Mouse (Mus musculus) fat pad, adult 2 months (tissue): ENCODE measurements around the gene Tmem150b.
A peak's percentile ranks its signal among the peaks of the same experiment; 100 is the strongest.

ENCODE experiments used
- DNase-seq: peaks from one replicate; pipeline ENCODE4 v3.0.0-alpha.2; 2011; ENCODE audit warnings: low read depth, low spot score; ENCODE audit errors: extremely low read depth

The Tmem150b gene

DNA sequence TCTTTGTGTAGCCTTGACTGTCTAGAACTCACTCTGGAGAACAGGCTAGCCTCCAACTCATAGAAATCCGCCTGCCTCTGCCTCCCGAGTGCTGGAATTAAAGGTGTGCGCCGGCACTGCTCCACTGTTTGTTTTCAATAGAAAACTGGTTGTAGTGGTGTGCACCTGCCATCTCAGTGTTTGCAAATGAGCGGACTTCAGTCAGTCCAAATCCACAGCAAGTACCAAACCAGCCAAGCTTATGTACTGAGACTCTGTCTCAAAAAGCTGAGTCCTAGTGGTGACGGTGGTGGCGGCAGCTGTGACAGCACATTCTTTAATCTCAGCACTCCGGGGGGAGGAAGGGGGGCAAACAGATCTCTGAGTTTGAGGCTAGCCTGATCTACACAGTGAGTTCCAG is 56.5 kb downstream of the Tmem150b start:
- no peak for DNase-seq

DNA sequence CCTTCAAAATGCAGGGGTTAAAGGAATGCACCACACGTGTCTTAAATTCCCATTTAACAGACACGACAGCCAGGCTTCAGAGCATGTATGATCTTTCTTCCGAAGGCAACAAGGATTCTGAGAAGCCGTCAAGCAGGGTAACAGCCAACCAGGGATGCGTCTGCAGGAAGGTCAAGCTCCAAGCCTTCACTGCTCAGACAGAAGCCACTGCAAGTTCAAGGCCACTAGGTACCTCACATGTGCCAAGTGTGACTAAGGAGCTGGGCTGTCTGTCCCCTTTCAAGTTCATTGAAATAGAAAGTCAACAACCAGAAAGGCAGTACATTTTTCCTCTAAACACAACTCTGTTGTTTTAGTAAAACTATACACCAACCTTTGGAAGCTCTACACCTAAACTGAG is 58.2 kb downstream of the Tmem150b start:
- DNase-seq = no peak

DNA sequence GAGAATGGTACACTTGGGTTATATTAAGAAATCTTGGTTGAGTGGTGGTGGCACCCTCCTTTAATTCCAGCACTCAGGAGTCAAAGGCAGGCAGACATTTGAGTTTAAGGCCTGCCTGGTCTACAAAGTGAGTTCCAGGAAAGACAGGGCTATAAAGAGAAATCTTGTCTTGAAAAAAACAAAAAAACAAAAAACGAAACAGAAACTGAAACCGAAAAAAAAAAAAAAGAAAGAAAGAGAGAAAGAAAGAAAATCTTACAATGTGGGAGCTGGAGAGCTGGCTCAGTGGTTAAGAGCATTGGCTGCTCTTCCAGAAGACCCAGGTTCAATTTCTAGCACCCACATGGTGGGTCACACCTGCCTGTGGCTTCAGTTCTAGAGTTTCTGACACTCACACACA is 61.3 kb downstream of the Tmem150b start:
- no peak for DNase-seq

DNA sequence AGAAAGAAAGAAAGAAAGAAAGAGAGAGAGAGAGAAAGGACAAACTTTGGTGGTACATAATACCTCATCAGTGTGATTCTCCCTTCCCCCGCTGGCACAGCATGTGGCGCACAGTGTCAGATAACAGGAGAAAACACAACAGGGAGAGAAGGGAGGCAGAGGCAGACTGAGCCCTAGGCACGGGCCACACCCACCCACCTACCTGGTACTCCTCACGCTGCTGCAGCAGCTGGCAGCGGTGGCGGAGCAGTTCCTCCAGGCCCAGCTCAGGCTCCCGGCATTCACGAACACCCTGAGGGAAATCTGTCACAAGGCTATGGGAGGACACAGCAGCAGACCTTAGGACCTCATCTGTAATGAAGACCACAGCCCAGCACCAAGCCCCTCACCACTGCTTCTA is 61.9 kb downstream of the Tmem150b start:
- no peak for DNase-seq

DNA sequence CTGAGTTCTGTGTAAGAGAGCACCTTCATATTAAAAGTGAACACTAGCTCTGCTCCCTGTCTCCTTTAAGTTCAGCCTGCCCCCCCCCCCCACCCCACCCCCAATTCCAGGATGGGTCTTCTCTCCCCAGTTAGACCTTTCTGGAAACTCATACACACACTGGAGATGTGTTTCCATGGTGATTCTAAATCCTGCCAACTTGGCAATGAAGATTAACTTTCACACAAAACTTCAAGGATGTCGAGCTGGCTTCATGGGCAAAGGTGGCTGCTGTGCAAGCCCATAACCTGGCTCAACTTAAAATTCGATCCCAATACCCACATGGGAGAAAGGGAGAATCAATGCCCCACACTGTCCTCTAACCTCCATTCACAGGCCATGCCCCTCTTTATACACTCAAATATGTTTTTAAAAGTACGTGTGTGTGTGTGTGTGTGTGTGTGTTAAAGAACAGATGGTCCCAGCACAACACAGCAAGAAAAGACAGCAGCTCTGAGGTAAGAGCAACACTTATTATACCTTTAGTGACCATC is 65.1 kb downstream of the Tmem150b start:
- no peak for DNase-seq

DNA sequence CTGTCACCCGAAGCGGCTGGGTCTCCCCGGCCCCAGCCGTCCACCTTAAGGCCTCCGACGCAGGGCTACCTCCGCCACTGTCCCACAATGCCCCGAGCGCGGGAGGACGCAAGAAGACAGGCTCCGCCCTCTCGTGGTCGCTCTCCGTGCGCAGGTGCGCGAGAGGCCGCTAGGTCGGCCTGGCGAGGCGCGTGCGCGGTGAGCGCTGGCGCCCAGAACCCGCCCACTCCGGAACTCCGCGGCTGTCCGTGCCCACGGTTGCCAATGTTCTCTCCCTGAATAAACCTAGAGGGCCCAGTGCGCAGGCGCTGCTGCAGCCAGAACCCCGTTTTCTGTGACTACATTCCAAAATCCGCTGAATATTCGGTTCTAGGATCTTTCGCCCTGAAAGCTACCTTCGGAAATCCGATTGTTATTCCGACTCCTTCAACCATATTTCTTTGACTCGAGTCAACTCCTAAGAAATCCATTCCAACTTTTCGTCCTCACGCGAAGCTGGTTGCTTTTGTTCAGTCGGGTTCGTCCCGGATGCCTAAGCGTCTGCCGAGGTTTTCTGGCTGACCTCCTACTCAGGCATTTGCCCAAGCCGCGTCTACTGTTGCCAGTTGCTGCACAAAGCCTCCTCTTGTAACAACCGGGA is 66.0 kb downstream of the Tmem150b start, which contains the start of gene Ppp6r1:
Gene Ppp6r1, minus strand, starts transcription at position 108 of the 640 bp plus-strand sequence.
- DNase-seq = peak; percentile 61

DNA sequence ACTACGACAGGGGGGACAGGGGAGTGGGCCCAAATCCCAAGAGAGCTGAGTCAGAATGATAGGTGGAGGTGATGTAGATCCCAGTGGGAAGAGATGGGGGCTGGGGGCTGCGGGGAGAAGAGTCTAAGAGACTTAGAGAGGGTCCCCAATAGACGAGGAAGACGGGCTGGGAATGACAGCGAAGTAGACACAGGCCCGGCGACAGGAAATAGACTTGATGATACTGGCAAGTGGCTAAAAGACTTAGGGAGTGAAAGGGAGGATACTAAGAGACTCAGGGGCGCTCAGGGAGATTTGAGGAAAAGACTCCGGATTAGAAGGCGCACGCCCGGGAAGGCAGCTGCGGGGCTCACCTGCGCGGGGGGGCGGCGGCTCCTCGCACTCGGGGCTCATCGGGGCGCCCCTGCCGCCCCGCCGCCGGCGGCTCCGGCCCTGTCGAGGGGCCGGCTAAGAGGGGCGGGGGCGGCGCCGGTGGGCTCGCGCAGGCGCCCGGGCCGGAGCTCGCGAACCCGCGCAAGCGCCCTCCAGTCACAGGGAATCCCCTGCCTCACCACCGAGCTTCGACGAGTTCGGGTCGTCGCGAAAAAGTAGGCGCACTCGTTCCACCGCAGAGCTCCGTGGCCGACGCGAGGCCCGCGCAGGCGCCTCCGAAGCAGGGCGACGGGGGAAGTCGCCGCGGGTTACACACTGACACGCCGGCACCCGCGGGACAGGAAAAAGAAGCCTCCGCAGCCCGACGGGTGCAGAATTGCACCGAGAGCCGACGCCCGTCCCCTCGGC is 66.7 kb downstream of the Tmem150b start:
- DNase-seq = no peak

DNA sequence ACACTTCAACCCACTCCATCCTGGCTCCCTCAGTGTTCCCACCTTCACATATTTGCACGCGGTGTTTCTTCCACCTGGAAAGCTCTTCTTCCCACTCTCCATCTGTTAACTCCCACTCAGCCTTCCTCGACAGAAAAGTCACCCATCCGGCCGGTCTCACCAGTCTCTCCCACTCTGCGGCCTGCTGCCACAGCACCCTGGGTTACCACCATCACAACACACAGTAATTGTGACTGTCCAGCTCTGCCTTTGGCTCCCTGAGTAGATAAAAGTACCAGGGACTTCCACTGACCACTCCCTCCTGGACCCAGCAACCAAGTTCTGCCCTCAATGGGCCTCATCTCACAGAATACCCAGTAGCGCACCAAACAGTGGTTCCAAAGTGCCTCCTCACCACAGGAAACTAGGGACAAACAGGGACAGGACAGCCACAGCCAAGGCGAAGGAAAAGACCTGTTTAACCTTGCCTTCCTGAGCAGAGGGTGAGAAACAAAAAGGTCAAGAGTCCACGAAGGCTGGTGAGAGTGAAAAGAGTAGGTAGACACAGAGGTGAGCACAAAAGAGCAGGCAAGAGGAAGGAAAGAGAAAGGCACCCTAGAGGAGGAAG is 67.4 kb downstream of the Tmem150b start:
- DNase-seq = no peak
